Mouse (Mus musculus) gonadal fat pad, adult 2 months (tissue): Measurements from ENCODE around the gene Lysmd3. TPM values are rescaled to one million over a fixed set of nuclear protein-coding genes. Genes with fewer than 3 reads are reported as not detected.

Experiments
- DNase-seq: peaks from one replicate; pipeline ENCODE4 v3.0.0-alpha.2; 2012; ENCODE audit warnings: low read depth
- polyA plus RNA-seq: library from polyadenylated mRNA; depleted of rRNA; stranded (reverse); fragments of >200 nt; gene quantifications from 2 replicates; pipeline ENCODE4 v1.2.3, GENCODE M21; 2012; rRNA removed

Gene Lysmd3
- polyA plus RNA-seq, 1 experiment = 3.3 TPM

DNA sequence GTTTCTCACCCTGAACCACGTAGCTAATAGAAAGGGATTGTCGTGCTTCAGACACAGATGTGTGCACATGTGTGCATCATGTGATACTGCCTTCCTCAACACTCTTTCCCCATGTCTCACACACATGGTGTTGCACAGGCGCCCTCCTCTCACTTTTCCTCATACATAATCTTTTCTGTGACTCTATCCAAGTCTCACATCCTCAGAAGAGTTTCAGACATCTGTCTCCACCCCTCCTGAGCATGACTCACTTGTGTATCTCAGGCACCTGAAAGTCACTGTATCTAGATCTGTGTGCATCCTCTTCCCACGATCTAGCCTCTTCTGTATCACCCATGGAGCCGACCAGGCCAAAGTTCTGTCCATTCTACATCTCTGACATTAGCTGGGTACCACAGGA is 10.2 kb downstream of the Lysmd3 start:
- no peak for DNase-seq

GRCm38 (mm10) chr13:81675333-81675732 is 17.9 kb downstream of the Lysmd3 start:
- no peak for DNase-seq

DNA sequence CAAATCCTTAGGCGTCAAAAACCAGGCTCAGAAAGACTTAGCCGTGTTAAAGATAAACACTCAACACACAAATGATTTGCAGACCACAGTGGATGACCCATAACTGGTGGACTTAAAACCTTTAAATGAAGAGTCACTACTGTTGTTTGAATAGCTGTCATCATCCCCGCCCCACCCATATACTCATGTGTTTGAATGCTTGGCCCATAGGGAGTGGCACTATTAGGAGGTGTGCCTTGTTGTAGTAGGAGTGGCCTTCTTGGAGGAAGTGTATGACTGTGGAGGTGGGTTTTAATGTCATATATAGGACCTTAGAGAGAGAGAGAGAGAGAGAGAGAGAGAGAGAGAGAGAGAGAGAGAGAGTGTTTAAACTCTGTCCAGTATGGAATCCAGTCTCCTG is 25.6 kb downstream of the Lysmd3 start:
- DNase-seq = no peak

- peak; percentile 60 for DNase-seq
Measured at GRCm38 (mm10) chr13:81684258-81684657, 26.8 kb downstream of the Lysmd3 start.

- no peak for DNase-seq
Measured at GRCm38 (mm10) chr13:81684884-81685283, 27.4 kb downstream of the Lysmd3 start.

DNA sequence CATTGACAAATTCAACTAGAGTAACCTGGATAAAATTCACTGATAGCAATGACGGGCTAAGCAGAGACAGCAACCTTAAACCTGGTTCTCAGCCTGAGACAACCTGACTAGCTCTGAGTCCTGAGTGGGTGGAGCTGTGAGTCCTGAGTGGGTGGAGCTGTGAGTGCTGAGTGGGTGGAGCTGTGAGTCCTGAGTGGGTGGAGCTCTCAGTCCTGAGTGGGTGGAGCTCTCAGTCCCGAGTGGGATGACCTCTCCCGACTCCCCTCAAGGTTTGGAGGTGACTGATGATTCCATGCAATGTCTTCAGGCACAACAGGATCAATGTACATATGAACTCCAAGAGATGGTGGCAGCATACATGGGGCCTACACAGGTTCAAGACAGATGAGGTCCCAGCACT is 32.1 kb downstream of the Lysmd3 start:
- no peak for DNase-seq

DNA sequence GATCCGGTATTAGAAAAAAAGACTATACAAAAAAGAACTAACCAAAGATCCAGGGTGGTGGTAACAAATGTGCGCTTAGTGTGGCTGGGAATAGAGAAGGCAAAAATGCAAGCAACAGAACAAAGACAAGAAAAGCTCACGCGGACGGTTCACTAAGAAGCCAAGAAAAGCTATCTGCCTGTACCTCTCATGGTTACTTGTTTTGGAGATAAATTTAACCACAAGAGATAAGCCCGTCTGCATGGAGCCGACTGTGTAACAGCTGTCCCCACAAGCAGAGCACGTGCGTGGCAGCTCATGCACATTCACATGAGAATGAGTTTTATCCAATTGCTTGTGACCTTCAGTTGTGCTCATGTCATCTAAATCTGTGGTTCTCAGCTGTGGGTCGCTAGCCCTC is 33.0 kb downstream of the Lysmd3 start:
- no peak for DNase-seq

DNA sequence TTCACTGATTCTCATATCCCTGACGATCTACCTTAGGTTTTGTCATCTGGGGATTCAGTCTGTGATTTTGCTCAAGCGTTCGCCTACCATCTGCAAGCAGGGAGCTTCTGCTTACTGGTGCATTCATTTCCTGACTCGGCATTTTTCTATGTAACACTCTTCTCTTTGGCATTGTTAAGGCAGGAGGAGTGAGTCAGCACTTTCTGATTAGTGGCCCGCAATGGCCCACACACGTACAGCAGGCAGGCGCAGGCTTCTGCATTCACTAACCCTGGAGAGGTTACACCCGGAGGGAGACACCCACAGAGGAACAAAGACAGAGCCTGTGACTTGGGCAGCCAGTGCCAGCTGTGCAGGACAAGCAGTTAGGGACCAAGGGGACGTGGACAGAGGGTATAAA is 34.1 kb downstream of the Lysmd3 start:
- DNase-seq = no peak

- no peak for DNase-seq
Measured at GRCm38 (mm10) chr13:81694446-81694845, 37.0 kb downstream of the Lysmd3 start.

DNA sequence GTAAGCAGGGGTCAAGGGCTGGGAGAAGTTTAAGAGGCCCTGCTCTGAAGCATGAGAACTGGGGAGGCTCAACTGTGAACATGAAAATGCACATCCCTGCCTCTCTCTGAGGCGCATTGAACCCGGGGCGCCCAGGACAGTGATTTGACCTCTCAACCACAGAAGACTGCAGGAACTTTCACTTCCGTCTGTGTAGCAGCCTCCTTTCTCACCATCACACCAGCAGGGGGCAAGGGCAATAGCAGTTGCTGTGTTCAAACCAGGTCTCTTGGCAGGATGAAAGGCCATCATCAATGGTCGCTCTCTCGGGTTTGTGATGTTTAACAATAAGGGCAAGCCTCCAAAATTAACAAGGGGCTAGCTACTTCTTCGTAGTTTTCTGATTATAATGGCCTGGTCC is 45.7 kb downstream of the Lysmd3 start:
- no peak for DNase-seq

DNA sequence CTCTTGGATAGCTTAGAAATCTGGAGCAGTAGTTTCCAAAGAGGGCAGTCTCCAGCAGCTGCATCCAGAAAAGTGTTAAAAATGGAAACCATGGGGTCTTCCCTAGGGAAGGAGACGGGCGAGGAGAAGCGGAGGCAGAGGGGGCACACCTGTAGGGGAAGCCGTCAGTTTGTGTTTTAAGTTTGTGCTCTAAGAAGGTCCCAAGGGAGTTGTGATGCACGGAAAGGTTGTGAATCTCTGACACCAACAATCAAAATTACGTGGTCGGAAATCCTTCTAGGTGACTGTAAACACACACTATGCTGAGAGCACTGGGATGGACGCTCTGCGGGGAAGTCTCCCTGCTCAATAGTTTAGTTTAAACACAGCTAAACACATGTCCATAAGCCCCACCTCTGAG is 46.2 kb downstream of the Lysmd3 start:
- DNase-seq = no peak

GRCm38 (mm10) chr13:81706311-81706710 is 48.8 kb downstream of the Lysmd3 start:
- no peak for DNase-seq

DNA sequence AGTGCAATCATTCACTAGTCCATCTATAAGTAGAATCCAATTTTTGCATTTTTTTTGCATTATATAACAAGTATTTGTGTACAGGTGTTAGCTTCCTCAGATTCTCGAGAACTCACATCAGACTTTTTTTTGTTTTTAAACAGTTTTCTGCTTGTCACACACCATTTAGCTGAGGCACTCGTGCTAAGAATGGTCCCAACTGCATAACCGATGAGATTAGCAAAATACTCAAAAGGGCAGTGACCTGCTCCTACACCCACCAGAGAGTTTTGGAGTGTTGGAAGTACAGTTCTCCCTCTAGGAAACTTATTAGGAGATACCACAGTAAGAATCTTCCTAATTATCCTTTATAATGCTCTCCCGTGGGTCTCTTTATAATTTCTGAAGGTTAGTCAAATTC is 52.3 kb downstream of the Lysmd3 start:
- no peak for DNase-seq

GRCm38 (mm10) chr13:81710266-81710665 is 52.8 kb downstream of the Lysmd3 start:
- no peak for DNase-seq

- peak; percentile 49 for DNase-seq
Measured at GRCm38 (mm10) chr13:81710775-81711545, 53.5 kb downstream of the Lysmd3 start, which contains the start of the genes Polr3g and Mblac2. Polr3g (minus strand) TSS chr13:81711013. Mblac2 (plus strand) TSS chr13:81711341.

GRCm38 (mm10) chr13:81711546-81712371 is 54.3 kb downstream of the Lysmd3 start:
- DNase-seq = no peak

DNA sequence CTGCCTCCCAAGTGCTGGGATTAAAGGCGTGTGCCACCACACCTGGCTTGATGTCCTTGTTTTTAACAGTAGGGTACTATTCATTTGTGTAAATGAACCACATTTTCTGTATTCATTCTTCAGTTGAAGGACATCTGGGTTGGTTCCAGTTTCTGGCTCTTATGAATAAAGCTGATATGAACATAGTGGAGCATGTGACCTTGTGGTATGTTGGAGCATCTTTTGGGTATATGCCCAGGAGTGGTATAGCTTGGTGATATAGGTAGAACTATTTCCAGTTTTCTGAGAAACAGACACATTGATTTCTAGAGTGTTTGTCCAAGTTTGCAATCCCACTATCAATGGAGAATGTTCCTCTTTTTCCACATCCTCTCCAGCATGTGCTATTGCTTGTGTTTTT is 56.4 kb downstream of the Lysmd3 start:
- no peak for DNase-seq

Other genes starting within 250 kb of the Lysmd3 start
- gene Adgrv1, start 24.5 kb upstream of the Lysmd3 start, polyA plus RNA-seq = 0.45 and 0.56 TPM in 2 replicates
- gene Polr3g, start 53.4 kb downstream of the Lysmd3 start, polyA plus RNA-seq = 5.1 and 5.6 TPM in 2 replicates
- gene Mblac2, start 53.7 kb downstream of the Lysmd3 start, polyA plus RNA-seq = 4.6 and 6.2 TPM in 2 replicates
- gene Cetn3, start 125.4 kb downstream of the Lysmd3 start, polyA plus RNA-seq = 9.4 and 16.4 TPM in 2 replicates